Mouse (Mus musculus): Measurements from ENCODE around the gene Efna1. TPM values are rescaled to one million over a fixed set of nuclear protein-coding genes. Genes with fewer than 3 reads are reported as not detected.

Efna1 gene
- total RNA-seq, 2 experiments from 2014 or later, result 6.4 TPM

GRCm38 (mm10) chr3:89280050-89280605, 814 bp downstream of the Efna1 start:
- DNase-seq (ENCODE audit: low spot score in 2 of 2), result no peak

- peak; percentile 70 to 75 for DNase-seq (ENCODE audit: low spot score in 2 of 2)
Measured at GRCm38 (mm10) chr3:89279153-89279890, 1.6 kb downstream of the Efna1 start.

GRCm38 (mm10) chr3:89278643-89279042, 2.3 kb downstream of the Efna1 start:
- no peak for DNase-seq (ENCODE audit: low spot score in 2 of 2)

- DNase-seq (ENCODE audit: low spot score in 2 of 2), result no peak
Measured at GRCm38 (mm10) chr3:89278107-89278506, 2.8 kb downstream of the Efna1 start.

GRCm38 (mm10) chr3:89277281-89278021, 3.5 kb downstream of the Efna1 start:
- no peak for DNase-seq (ENCODE audit: low spot score in 2 of 2)

- no peak for DNase-seq (ENCODE audit: low spot score in 2 of 2)
Measured at GRCm38 (mm10) chr3:89276061-89276460, 4.9 kb downstream of the Efna1 start.

GRCm38 (mm10) chr3:89271760-89272159, 9.2 kb downstream of the Efna1 start:
- no peak for DNase-seq (ENCODE audit: low spot score in 2 of 2)

- DNase-seq (ENCODE audit: low spot score in 2 of 2), result peak; percentile 48 to 66
Measured at GRCm38 (mm10) chr3:89270891-89271290, 10.1 kb downstream of the Efna1 start.

GRCm38 (mm10) chr3:89270051-89270755, 10.7 kb downstream of the Efna1 start, which contains the start of gene Slc50a1:
Gene Slc50a1 (minus strand): TSS chr3:89270570.
- peak; percentile 84 to 85 for DNase-seq (ENCODE audit: low spot score in 2 of 2)

- DNase-seq (ENCODE audit: low spot score in 2 of 2), result no peak
Measured at GRCm38 (mm10) chr3:89268916-89269315, 12.0 kb downstream of the Efna1 start.

- peak; percentile 76 to 87 for DNase-seq (ENCODE audit: low spot score in 2 of 2)
Measured at GRCm38 (mm10) chr3:89266439-89266893, 14.5 kb downstream of the Efna1 start.

- DNase-seq (ENCODE audit: low spot score in 2 of 2), result no peak
Measured at GRCm38 (mm10) chr3:89262417-89262816, 18.5 kb downstream of the Efna1 start.

- no peak for DNase-seq (ENCODE audit: low spot score in 2 of 2)
Measured at GRCm38 (mm10) chr3:89260211-89260610, 20.7 kb downstream of the Efna1 start.

GRCm38 (mm10) chr3:89259076-89259475, 21.9 kb downstream of the Efna1 start, which contains the start of gene Dpm3:
Gene Dpm3 (plus strand): TSS chr3:89259358.
- DNase-seq (ENCODE audit: low spot score in 2 of 2), result no peak

- DNase-seq (ENCODE audit: low spot score in 2 of 2), result no peak
Measured at GRCm38 (mm10) chr3:89256177-89256576, 24.8 kb downstream of the Efna1 start.

GRCm38 (mm10) chr3:89254994-89255393, 25.9 kb downstream of the Efna1 start:
- DNase-seq (ENCODE audit: low spot score in 2 of 2), result no peak

- DNase-seq (ENCODE audit: low spot score in 2 of 2), result no peak
Measured at GRCm38 (mm10) chr3:89251365-89251895, 29.5 kb downstream of the Efna1 start.

- no peak for DNase-seq (ENCODE audit: low spot score in 2 of 2)
Measured at GRCm38 (mm10) chr3:89250435-89251040, 30.4 kb downstream of the Efna1 start.

GRCm38 (mm10) chr3:89247466-89247865, 33.5 kb downstream of the Efna1 start:
- DNase-seq (ENCODE audit: low spot score in 2 of 2), result no peak

- peak; percentile 87 to 93 for DNase-seq (ENCODE audit: low spot score in 2 of 2)
Measured at GRCm38 (mm10) chr3:89246261-89247100, 34.5 kb downstream of the Efna1 start, which contains the start of gene Trim46. Gene Trim46 (minus strand): TSS chr3:89246309.
